Comparison of ENCODE assay signal across 18 mouse cellular contexts in genomic region chr5:15895098-15895497, GRCm38 (mm10).
"Had no signal": no experiment of that assay in that cellular context is flagged by ENCODE, and none has a peak within 500 bp of the region (broad histone marks: within the 10 kb centered on the region; RNA-seq: fewer than 3 reads in every experiment).

No protein-coding gene starts in this region.

- H3K27me3 ChIP-seq: neural tube, embryonic 13.5 days; neural tube, embryonic 15.5 days had no signal

- ATAC-seq: midbrain, embryonic 16.5 days had no signal

- DNase-seq: lung, adult 18-20 months; lung, embryonic 14.5 days; lung, postnatal 10 days; lung, postnatal 4 days; midbrain, embryonic 14.5 days; retina, postnatal 1 day; right cerebral cortex, adult 18-20 months; right cerebral cortex, postnatal 25 days; right cerebral cortex, postnatal 4 days; spleen, adult 18-20 months; thymus, adult 2 months; thymus, postnatal 25 days; thymus, postnatal 4 days had no signal

- H3K27ac ChIP-seq: midbrain, embryonic 10.5 days; neural tube, embryonic 13.5 days; neural tube, embryonic 15.5 days had no signal

- H3K4me2 ChIP-seq: lung, embryonic 14.5 days; neural tube, embryonic 13.5 days; neural tube, embryonic 15.5 days had no signal

- H3K9ac ChIP-seq: lung, embryonic 14.5 days; neural tube, embryonic 13.5 days; neural tube, embryonic 15.5 days had no signal

- H3K4me1 ChIP-seq: midbrain, embryonic 10.5 days; neural tube, embryonic 13.5 days; neural tube, embryonic 15.5 days had no signal

- H3K36me3 ChIP-seq: midbrain, embryonic 10.5 days; neural tube, embryonic 13.5 days; neural tube, embryonic 15.5 days had no signal

- H3K4me3 ChIP-seq: midbrain, embryonic 10.5 days; myocyte; neural tube, embryonic 13.5 days; neural tube, embryonic 15.5 days had no signal

- H3K9me3 ChIP-seq: midbrain, embryonic 10.5 days; neural tube, embryonic 13.5 days; neural tube, embryonic 15.5 days had no signal
